Mouse (Mus musculus) cerebellum, adult 9-10 months (tissue): ENCODE measurements around the gene Rras2.
A peak's percentile ranks its signal among the peaks of the same experiment; 100 is the strongest.

Source experiments
- DNase-seq: peaks from one replicate; pipeline ENCODE4 v3.0.0; 2022

The Rras2 gene

GRCm38 (mm10) chr7:114117444-114117905, at the start of gene Rras2:
Gene Rras2 (minus strand): TSS chr7:114117781.
- peak; percentile 82 for DNase-seq

- no peak for DNase-seq
Measured at GRCm38 (mm10) chr7:114162975-114163374, 45.4 kb upstream of the Rras2 start.

GRCm38 (mm10) chr7:114161101-114161500, 43.5 kb upstream of the Rras2 start:
- no peak for DNase-seq

GRCm38 (mm10) chr7:114157716-114158278, 40.2 kb upstream of the Rras2 start:
- DNase-seq, result no peak

- DNase-seq, result no peak
Measured at GRCm38 (mm10) chr7:114156364-114156763, 38.8 kb upstream of the Rras2 start.

- no peak for DNase-seq
Measured at GRCm38 (mm10) chr7:114155053-114155865, 37.7 kb upstream of the Rras2 start.

GRCm38 (mm10) chr7:114151036-114151780, 33.6 kb upstream of the Rras2 start:
- no peak for DNase-seq

GRCm38 (mm10) chr7:114149564-114149963, 32.0 kb upstream of the Rras2 start:
- no peak for DNase-seq

- DNase-seq, result no peak
Measured at GRCm38 (mm10) chr7:114149135-114149534, 31.6 kb upstream of the Rras2 start.

GRCm38 (mm10) chr7:114145841-114146240, 28.3 kb upstream of the Rras2 start:
- no peak for DNase-seq

GRCm38 (mm10) chr7:114142151-114142798, 24.7 kb upstream of the Rras2 start:
- DNase-seq, result no peak

GRCm38 (mm10) chr7:114140026-114140425, 22.4 kb upstream of the Rras2 start:
- DNase-seq, result no peak

GRCm38 (mm10) chr7:114139400-114139799, 21.8 kb upstream of the Rras2 start:
- no peak for DNase-seq

- DNase-seq, result no peak
Measured at GRCm38 (mm10) chr7:114138261-114138660, 20.7 kb upstream of the Rras2 start.

- no peak for DNase-seq
Measured at GRCm38 (mm10) chr7:114135166-114135565, 17.6 kb upstream of the Rras2 start.

- no peak for DNase-seq
Measured at GRCm38 (mm10) chr7:114133957-114134356, 16.4 kb upstream of the Rras2 start.

- no peak for DNase-seq
Measured at GRCm38 (mm10) chr7:114132316-114132715, 14.7 kb upstream of the Rras2 start.

- no peak for DNase-seq
Measured at GRCm38 (mm10) chr7:114129281-114129680, 11.7 kb upstream of the Rras2 start.

GRCm38 (mm10) chr7:114118180-114118579, 599 bp upstream of the Rras2 start:
- no peak for DNase-seq

- peak; percentile 36 for DNase-seq
Measured at GRCm38 (mm10) chr7:114116711-114117351, 750 bp downstream of the Rras2 start.

- peak; percentile 14 for DNase-seq
Measured at GRCm38 (mm10) chr7:114115961-114116360, 1.6 kb downstream of the Rras2 start.

- no peak for DNase-seq
Measured at GRCm38 (mm10) chr7:114114976-114115375, 2.6 kb downstream of the Rras2 start.

GRCm38 (mm10) chr7:114114284-114114683, 3.3 kb downstream of the Rras2 start:
- no peak for DNase-seq
